Mouse (Mus musculus) Patski (cell line): ENCODE results near the gene Vasn. TPM values are rescaled to one million over a fixed set of nuclear protein-coding genes. Genes with fewer than 3 reads are reported as not detected.

Source experiments
- ATAC-seq: fragments of 100-300 bp; one replicate; pipeline ENCODE4 v1.8.0; 2021
- CTCF ChIA-PET: fragments of 350-600 bp; sonication (Branson Sonifier 250); formaldehyde crosslinking; loops from one replicate; lab custom pipeline; 2022; ENCODE audit warnings: inconsistent platforms; lab: Charles Lee
- POLR2A ChIA-PET: fragments of 350-600 bp; sonication (Branson Sonifier 250); formaldehyde crosslinking; loops from one replicate; lab custom pipeline; 2022; ENCODE audit warnings: antibody characterized with exemption, inconsistent platforms; lab: Charles Lee
- DNase-seq: peaks from one replicate; pipeline ENCODE4 v3.0.0-alpha.2; 2011; ENCODE audit warnings: low read depth, low spot score
- H3K27me3 ChIP-seq: fragments of 371-371 bp; one replicate; pipeline ENCODE4 v1.5.1; 2021
- CTCF ChIP-seq: fragments of 100-300 bp; IDR thresholded peaks from one replicate; pipeline ENCODE4 v1.5.1; 2021
- in situ Hi-C: fragments of 300-500 bp; cut with MboI; formaldehyde crosslinking; loops from 3 replicates; pipeline ENCODE4 v1.11.1; 2018; ENCODE audit warnings: low pct_unique_long_range_greater_than_20kb, mixed read lengths
- polyA plus RNA-seq: library from polyadenylated mRNA; unstranded; gene quantifications from one replicate; pipeline ENCODE4 v1.2.3, GENCODE M21; 2021

Vasn gene
- polyA plus RNA-seq, 1 experiment from 2014 or later, result 74.5 TPM

DNA sequence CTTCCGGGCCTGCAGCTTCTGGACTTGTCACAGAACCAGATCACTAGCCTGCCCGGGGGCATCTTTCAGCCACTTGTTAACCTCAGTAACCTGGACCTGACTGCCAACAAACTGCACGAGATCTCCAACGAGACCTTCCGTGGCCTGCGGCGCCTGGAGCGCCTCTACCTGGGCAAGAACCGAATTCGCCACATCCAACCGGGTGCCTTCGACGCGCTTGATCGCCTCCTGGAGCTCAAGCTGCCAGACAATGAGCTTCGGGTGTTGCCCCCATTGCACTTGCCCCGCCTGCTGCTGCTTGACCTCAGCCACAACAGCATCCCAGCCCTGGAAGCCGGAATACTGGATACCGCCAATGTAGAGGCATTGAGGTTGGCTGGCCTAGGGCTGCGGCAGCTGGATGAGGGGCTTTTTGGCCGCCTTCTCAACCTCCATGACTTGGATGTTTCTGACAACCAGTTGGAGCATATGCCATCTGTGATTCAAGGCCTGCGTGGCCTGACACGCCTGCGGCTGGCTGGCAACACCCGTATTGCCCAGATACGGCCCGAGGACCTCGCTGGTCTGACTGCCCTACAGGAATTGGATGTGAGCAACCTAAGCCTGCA is 8.8 kb downstream of the Vasn start:
- no peak for DNase-seq
- H3K27me3 ChIP-seq, result no peaks in the 10 kb centered on the region
- ATAC-seq, result no peak
- CTCF ChIA-PET, result interaction anchor here (0.9 to 2.1 kb wide), 4 partner anchors 9 to 19 kb away, joined by 3 to 6 read pairs (median 4); no protein-coding TSS in a partner anchor
- in situ Hi-C loops, result no loop called here
- POLR2A ChIA-PET, result no interaction called here
- no peak for TF ChIP-seq CTCF

DNA sequence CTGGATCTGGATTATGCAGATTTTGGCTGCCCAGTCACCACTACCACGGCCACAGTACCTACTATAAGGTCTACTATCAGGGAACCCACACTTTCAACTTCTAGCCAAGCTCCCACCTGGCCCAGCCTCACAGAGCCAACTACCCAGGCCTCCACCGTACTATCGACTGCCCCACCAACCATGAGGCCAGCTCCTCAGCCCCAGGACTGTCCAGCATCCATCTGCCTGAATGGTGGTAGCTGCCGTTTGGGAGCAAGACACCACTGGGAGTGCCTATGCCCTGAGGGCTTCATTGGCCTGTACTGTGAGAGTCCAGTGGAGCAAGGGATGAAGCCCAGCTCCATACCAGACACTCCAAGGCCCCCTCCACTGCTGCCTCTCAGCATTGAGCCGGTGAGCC is 9.5 kb downstream of the Vasn start:
- POLR2A ChIA-PET, result no interaction called here
- CTCF ChIA-PET, result interaction anchor here (0.9 to 2.1 kb wide), 3 partner anchors 17 to 19 kb away, joined by 3 to 6 read pairs (median 4); no protein-coding TSS in a partner anchor
- ATAC-seq (no peak), DNase-seq (no peak)
- no peak for TF ChIP-seq CTCF
- H3K27me3 ChIP-seq, result no peaks in the 10 kb centered on the region
- in situ Hi-C loops, result no loop called here

DNA sequence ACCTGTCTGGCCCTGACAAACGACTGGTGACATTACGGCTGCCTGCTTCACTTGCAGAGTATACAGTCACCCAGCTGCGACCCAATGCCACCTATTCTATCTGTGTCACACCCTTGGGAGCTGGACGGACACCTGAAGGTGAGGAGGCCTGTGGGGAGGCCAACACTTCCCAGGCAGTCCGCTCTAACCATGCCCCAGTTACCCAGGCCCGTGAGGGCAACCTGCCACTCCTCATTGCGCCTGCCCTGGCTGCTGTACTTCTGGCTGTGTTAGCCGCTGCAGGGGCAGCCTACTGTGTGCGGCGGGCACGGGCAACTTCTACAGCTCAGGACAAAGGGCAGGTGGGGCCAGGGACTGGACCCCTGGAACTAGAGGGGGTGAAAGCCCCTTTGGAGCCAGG is 10.0 kb downstream of the Vasn start:
- POLR2A ChIA-PET, result no interaction called here
- ATAC-seq, result no peak
- TF ChIP-seq CTCF, result no peak
- no peak for DNase-seq
- in situ Hi-C loops, result no loop called here
- no peaks in the 10 kb centered on the region for H3K27me3 ChIP-seq
- CTCF ChIA-PET, result interaction anchor here (1.1 kb wide), 1 partner anchor 20 kb away, joined by 4 read pairs; no protein-coding TSS in a partner anchor

DNA sequence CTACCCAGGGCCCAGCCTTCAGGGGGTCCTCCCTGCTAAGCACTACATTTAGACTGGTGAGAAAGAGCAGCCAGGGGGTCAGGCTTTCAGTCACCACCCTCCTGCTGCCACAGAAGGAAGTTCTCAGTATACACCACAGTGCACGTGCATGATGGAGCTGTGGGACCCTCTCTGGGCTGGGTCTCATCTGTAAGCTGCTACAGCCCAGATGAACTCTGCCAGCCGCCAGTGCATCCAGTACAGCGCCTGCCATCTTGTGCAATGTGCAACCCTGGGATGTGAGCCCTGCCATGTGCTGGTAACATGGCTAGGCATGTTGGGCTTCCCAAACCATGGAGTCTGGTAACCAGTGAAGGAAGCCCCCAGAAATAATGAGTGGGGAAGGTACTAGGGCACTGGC is 10.4 kb downstream of the Vasn start:
- ChIA-PET POLR2A (no interaction called here), CTCF (no interaction called here)
- no peak for TF ChIP-seq CTCF
- in situ Hi-C loops, result no loop called here
- DNase-seq (no peak), ATAC-seq (no peak)
- H3K27me3 ChIP-seq, result no peaks in the 10 kb centered on the region

DNA sequence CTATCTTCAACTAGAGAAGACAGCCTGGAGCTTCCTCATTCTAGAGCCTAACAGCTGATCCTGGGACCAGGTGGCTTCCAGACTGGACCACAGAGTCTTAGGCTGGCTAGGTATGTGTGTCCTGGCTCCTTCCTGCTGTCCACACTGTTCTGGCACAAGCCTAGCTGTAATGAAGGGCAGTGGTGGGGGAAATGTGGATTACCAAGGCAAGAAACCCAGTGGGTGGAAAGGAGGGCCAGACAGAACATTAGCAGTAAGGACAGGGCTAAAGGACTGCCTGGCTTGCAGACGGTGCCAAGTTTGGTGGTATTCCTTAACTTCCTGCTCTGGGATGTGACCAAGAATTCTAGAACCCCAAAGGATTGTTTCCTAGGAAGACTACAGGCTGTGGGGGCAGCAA is 11.3 kb downstream of the Vasn start:
- POLR2A ChIA-PET, result interaction anchor here (1.4 kb wide), 1 partner anchor 12 kb away, joined by 4 read pairs; no protein-coding TSS in a partner anchor
- H3K27me3 ChIP-seq, result no peaks in the 10 kb centered on the region
- in situ Hi-C loops, result no loop called here
- ATAC-seq (no peak), DNase-seq (no peak)
- no peak for TF ChIP-seq CTCF
- CTCF ChIA-PET, result interaction anchor here (1.3 kb wide), 1 partner anchor 16 kb away, joined by 3 read pairs; no protein-coding TSS in a partner anchor

DNA sequence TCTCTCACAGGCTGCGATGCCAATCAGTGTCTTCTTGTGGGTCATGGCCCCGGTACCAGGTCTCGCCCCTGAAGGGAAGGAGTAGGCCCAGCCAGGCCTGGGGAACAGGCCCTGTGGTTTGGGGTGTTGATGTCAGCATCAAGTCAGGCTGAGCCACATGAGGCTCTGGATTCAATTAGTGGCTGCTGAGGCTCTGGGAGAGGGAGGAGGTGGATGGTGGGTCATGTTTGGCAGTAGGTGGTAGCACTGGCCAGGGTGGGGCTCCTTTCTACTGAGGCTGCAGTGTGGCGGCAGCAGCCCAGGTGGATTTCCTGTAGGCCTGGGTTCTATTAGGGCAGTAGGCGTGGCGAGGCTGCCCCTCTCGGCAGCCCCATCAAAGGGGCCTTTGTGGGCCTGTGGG is 11.9 kb downstream of the Vasn start:
- DNase-seq, result no peak
- in situ Hi-C loops, result no loop called here
- TF ChIP-seq CTCF, result no peak
- no peaks in the 10 kb centered on the region for H3K27me3 ChIP-seq
- CTCF ChIA-PET, result interaction anchor here (1.3 kb wide), 1 partner anchor 16 kb away, joined by 3 read pairs; no protein-coding TSS in a partner anchor
- ATAC-seq, result no peak
- POLR2A ChIA-PET, result interaction anchor here (1.0 to 1.4 kb wide), 2 partner anchors 12 to 19 kb away, joined by 3 to 4 read pairs; no protein-coding TSS in a partner anchor

DNA sequence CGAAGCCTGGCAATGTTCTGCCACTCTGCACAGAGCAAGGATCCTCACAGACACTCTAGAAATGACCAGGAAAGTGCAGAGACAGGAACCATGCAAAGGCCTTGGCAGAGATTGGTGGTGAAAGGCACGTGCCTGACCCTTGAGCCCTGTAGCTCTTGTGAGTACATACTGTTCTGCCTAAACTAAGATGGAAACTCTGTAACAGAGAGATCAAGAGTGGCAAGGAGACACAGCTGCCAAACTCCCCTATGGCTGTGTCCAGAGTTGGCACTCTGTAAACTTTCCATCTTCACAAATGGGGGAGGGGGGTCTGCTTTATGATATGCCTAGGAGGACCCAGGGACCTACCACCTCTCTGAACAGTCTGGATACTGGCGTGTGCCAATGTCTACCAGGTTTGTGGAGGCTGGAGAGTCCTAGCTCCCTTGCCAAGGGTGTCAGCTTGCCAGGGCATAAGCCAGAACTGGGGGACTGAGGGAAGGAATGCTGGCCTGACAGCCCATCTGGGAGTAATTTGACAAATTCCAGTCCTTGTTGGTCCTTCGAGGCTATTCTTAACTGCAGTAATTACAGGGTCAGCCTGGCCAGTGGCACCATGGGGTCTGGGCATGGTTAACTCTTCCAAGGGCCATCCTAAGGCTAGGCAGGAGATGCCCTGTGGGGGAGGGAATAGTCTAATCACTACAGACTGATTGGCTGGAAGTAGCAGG is 13.1 kb downstream of the Vasn start:
- H3K27me3 ChIP-seq, result no peaks in the 10 kb centered on the region
- POLR2A ChIA-PET, result interaction anchor here (1.0 to 2.1 kb wide), 3 partner anchors 14 to 28 kb away, joined by 3 to 6 read pairs (median 4); partner anchors contain the start of gene Pam16
- no peak for DNase-seq
- in situ Hi-C loops, result no loop called here
- CTCF ChIA-PET, result interaction anchor here (6.7 to 6.8 kb wide), 2 partner anchors 15 to 21 kb away, joined by 65 to 83 read pairs; no protein-coding TSS in a partner anchor
- no peak for TF ChIP-seq CTCF
- no peak for ATAC-seq

DNA sequence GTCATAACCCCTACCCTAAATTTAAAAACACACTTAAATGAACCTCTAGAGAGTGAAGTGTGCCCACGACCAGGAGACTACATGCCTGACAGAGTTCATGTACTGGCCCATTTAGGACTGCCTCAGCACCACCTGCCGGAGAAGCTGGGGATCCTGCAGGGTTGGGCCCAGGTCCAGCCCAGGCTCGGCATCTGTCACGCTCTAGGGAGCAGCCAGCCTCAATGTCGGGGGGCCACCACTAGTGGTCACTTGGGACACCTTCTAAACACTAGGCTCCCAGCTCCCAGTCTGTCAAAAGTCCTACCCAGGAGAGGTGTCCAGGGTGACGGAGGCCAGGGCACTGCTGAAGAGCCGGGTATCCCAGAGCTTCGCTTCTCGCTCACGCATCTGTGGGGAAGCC is 15.0 kb downstream of the Vasn start:
- no peaks in the 10 kb centered on the region for H3K27me3 ChIP-seq
- TF ChIP-seq CTCF, result no peak
- in situ Hi-C loops, result no loop called here
- ATAC-seq (no peak), DNase-seq (no peak)
- ChIA-PET POLR2A (interaction anchor here (2.1 to 4.8 kb wide), 3 partner anchors 12 to 30 kb away, joined by 6 to 28 read pairs (median 19); partner anchors contain the start of gene Pam16), CTCF (interaction anchor here (0.9 to 6.8 kb wide), 6 partner anchors 8 to 22 kb away, joined by 3 to 83 read pairs (median 10); no protein-coding TSS in a partner anchor)

DNA sequence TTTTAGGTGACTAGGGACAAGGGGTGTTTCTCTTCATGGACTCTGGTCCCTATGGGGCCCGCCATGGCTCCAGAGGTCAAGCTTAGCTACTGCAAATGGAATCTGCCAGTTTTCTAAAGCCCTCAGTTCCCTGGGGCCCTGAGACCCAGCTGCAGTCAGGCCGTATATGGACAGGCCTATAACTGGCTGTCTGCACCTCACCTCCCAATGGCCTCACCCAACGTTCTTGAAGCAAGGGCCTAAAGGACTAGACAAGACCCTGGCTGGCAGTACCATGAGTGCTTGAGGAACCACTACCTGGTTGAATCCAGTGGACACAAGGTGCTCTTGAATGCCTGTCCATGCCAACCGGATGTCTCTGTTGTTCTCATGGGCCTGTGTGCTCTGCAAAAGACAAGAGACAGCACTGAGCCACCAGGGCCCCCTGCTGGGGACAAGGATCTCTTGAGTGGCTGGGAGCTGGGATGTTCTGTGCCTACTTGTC is 15.6 kb downstream of the Vasn start:
- CTCF ChIA-PET, result interaction anchor here (0.6 to 6.8 kb wide), 8 partner anchors 10 to 48 kb away, joined by 3 to 83 read pairs (median 12); partner anchors contain the start of gene Pam16
- peak; percentile 17 for ATAC-seq
- POLR2A ChIA-PET, result interaction anchor here (1.1 to 4.8 kb wide), 5 partner anchors 13 to 81 kb away, joined by 3 to 28 read pairs (median 6); partner anchors contain the start of gene Pam16
- no peak for TF ChIP-seq CTCF
- no peak for DNase-seq
- no peaks in the 10 kb centered on the region for H3K27me3 ChIP-seq
- in situ Hi-C loops, result no loop called here
